Mouse (Mus musculus): ENCODE results near the gene Fblim1. TPM values are rescaled to one million over a fixed set of nuclear protein-coding genes. Genes with fewer than 3 reads are reported as not detected.
A peak's percentile ranks its signal among the peaks of the same experiment; 100 is the strongest.

The Fblim1 gene
- polyA plus RNA-seq, 1 experiment from 2014 or later = 65.4 TPM

GRCm38 (mm10) chr4:141537226-141537610, 68.7 kb downstream of the Fblim1 start:
- no peaks in the 10 kb centered on the region for H3K9me3 ChIP-seq
- H3K9ac ChIP-seq (replicated peaks) = peak overlapping the region; percentile 97
- ATAC-seq (ENCODE audit: insufficient number of reproducible peaks, insufficient read depth, low FRiP score, low TSS enrichment, low read depth) = no peak
- under 1% methylated on average over 14 of the region's 14 CpGs for WGBS
- peak overlapping the region; percentile 97 for H3K4me3 ChIP-seq (replicated peaks)
- H3K4me2 ChIP-seq = peak overlapping the region; percentile 95
- H3K36me3 ChIP-seq = no peaks in the 10 kb centered on the region
- H3K27me3 ChIP-seq = no peaks in the 10 kb centered on the region
- peaks cover 23% of the 10 kb centered on the region for H3K4me1 ChIP-seq (replicated peaks)
- H3K27ac ChIP-seq = peak overlapping the region; percentile 86

- H3K9ac ChIP-seq (replicated peaks) = peak overlapping the region; percentile 97
- peak overlapping the region; percentile 95 for H3K4me2 ChIP-seq
- H3K4me1 ChIP-seq (replicated peaks) = peaks cover 23% of the 10 kb centered on the region
- H3K4me3 ChIP-seq (replicated peaks) = peak overlapping the region; percentile 97
- no peaks in the 10 kb centered on the region for H3K36me3 ChIP-seq
- peak overlapping the region; percentile 86 for H3K27ac ChIP-seq
- no peaks in the 10 kb centered on the region for H3K9me3 ChIP-seq
- peak; percentile 16; the same call in 1 of the 2 replicates for ATAC-seq (ENCODE audit: insufficient number of reproducible peaks, insufficient read depth, low FRiP score, low TSS enrichment, low read depth)
- no peaks in the 10 kb centered on the region for H3K27me3 ChIP-seq
- WGBS = under 1% methylated on average over 61 of the region's 61 CpGs
These were observed 69.3 kb downstream of the Fblim1 start for GRCm38 (mm10) chr4:141536291-141537225.

- H3K9me3 ChIP-seq = no peaks in the 10 kb centered on the region
- H3K9ac ChIP-seq (replicated peaks) = no peak overlapping the region
- H3K4me2 ChIP-seq = peak overlapping the region; percentile 95
- no peaks in the 10 kb centered on the region for H3K36me3 ChIP-seq
- 32% methylated on average over 10 of the region's 11 CpGs for WGBS
- peaks cover 23% of the 10 kb centered on the region for H3K4me1 ChIP-seq (replicated peaks)
- H3K27ac ChIP-seq = no peak overlapping the region
- H3K4me3 ChIP-seq (replicated peaks) = peak overlapping the region; percentile 97
- no peak for ATAC-seq (ENCODE audit: insufficient number of reproducible peaks, insufficient read depth, low FRiP score, low TSS enrichment, low read depth)
- no peaks in the 10 kb centered on the region for H3K27me3 ChIP-seq
These were observed 70.8 kb downstream of the Fblim1 start for GRCm38 (mm10) chr4:141534947-141535680.

- peaks cover 5% of the 10 kb centered on the region; the same call in 1 of the 2 replicates for H3K36me3 ChIP-seq
- no peak overlapping the region for H3K27ac ChIP-seq
- no peak overlapping the region for H3K4me3 ChIP-seq (replicated peaks)
- H3K27me3 ChIP-seq = no peaks in the 10 kb centered on the region
- H3K9me3 ChIP-seq = no peaks in the 10 kb centered on the region
- no peak overlapping the region for H3K4me2 ChIP-seq
- no peak overlapping the region for H3K9ac ChIP-seq (replicated peaks)
- peaks cover 19% of the 10 kb centered on the region for H3K4me1 ChIP-seq (replicated peaks)
- WGBS = 72% methylated on average over 15 of the region's 15 CpGs
- no peak for ATAC-seq (ENCODE audit: insufficient number of reproducible peaks, insufficient read depth, low FRiP score, low TSS enrichment, low read depth)
These were observed 74.9 kb downstream of the Fblim1 start for GRCm38 (mm10) chr4:141530979-141531378.

GRCm38 (mm10) chr4:141528938-141529337, 77.0 kb downstream of the Fblim1 start:
- H3K4me3 ChIP-seq (replicated peaks) = no peak overlapping the region
- no peak overlapping the region for H3K9ac ChIP-seq (replicated peaks)
- no peak for ATAC-seq (ENCODE audit: insufficient number of reproducible peaks, insufficient read depth, low FRiP score, low TSS enrichment, low read depth)
- H3K4me1 ChIP-seq (replicated peaks) = peaks cover 6% of the 10 kb centered on the region; the same call in 1 of the 2 replicates
- 90% methylated on average over 11 of the region's 11 CpGs for WGBS
- H3K4me2 ChIP-seq = no peak overlapping the region
- no peaks in the 10 kb centered on the region for H3K9me3 ChIP-seq
- peaks cover 5% of the 10 kb centered on the region; the same call in 1 of the 2 replicates for H3K36me3 ChIP-seq
- no peaks in the 10 kb centered on the region for H3K27me3 ChIP-seq
- H3K27ac ChIP-seq = no peak overlapping the region

- Histone ChIP-seq H3K36me3 (peaks cover 6% of the 10 kb centered on the region), H3K4me2 (no peak overlapping the region), H3K4me3 (replicated peaks) (no peak overlapping the region), H3K27ac (no peak overlapping the region), H3K27me3 (no peaks in the 10 kb centered on the region), H3K9ac (replicated peaks) (no peak overlapping the region), H3K9me3 (no peaks in the 10 kb centered on the region), H3K4me1 (replicated peaks) (0 out of 2 replicates have a peak, but pooled peaks cover 7% of the 10 kb centered on the region)
- no peak for ATAC-seq (ENCODE audit: insufficient number of reproducible peaks, insufficient read depth, low FRiP score, low TSS enrichment, low read depth)
- 81% methylated on average over 7 of the region's 7 CpGs for WGBS
These were observed 78.8 kb downstream of the Fblim1 start for GRCm38 (mm10) chr4:141526936-141527650.

Other genes with a start within 250 kb of the Fblim1 start
- gene Fam131c, start 237.9 kb downstream of the Fblim1 start, polyA plus RNA-seq (2016; fragmentation: Nextera tagmentation; extraction: Ambion mirVana) = 0.43 and 0.63 TPM in 2 replicates
- gene Clcnka, start 207.4 kb downstream of the Fblim1 start, polyA plus RNA-seq (2016; fragmentation: Nextera tagmentation; extraction: Ambion mirVana) = 0.46 and 0.51 TPM in 2 replicates
- not detected in 2 replicates for gene Clcnkb, start 190.1 kb downstream of the Fblim1 start, polyA plus RNA-seq (2016; fragmentation: Nextera tagmentation; extraction: Ambion mirVana)
- 0.08 TPM in 1 of 2 replicates, not detected in the other for gene Hspb7, start 185.3 kb downstream of the Fblim1 start, polyA plus RNA-seq (2016; fragmentation: Nextera tagmentation; extraction: Ambion mirVana)
- gene Srarp, start 170.0 kb downstream of the Fblim1 start, polyA plus RNA-seq (2016; fragmentation: Nextera tagmentation; extraction: Ambion mirVana) = not detected in 2 replicates
- 59.0 and 61.1 TPM in 2 replicates for gene Zbtb17, start 161.4 kb downstream of the Fblim1 start, polyA plus RNA-seq (2016; fragmentation: Nextera tagmentation; extraction: Ambion mirVana)
- 14.1 and 16.6 TPM in 2 replicates for gene Spen, start 67.5 kb downstream of the Fblim1 start, polyA plus RNA-seq (2016; fragmentation: Nextera tagmentation; extraction: Ambion mirVana)
- 0.80 and 0.87 TPM in 2 replicates for gene Tmem82, start 12.5 kb upstream of the Fblim1 start, polyA plus RNA-seq (2016; fragmentation: Nextera tagmentation; extraction: Ambion mirVana)
- gene Slc25a34, start 17.7 kb upstream of the Fblim1 start, polyA plus RNA-seq (2016; fragmentation: Nextera tagmentation; extraction: Ambion mirVana) = not detected in 2 replicates
- 7.4 and 8.3 TPM in 2 replicates for gene Plekhm2, start 58.8 kb upstream of the Fblim1 start, polyA plus RNA-seq (2016; fragmentation: Nextera tagmentation; extraction: Ambion mirVana)
- gene Rsc1a1, start 79.5 kb upstream of the Fblim1 start, polyA plus RNA-seq (2016; fragmentation: Nextera tagmentation; extraction: Ambion mirVana) = 1.8 TPM in 1 of 2 replicates, not detected in the other
- gene Ddi2, start 117.3 kb upstream of the Fblim1 start, polyA plus RNA-seq (2016; fragmentation: Nextera tagmentation; extraction: Ambion mirVana) = 31.1 and 32.2 TPM in 2 replicates
- not detected in 2 replicates for gene Agmat, start 140.6 kb upstream of the Fblim1 start, polyA plus RNA-seq (2016; fragmentation: Nextera tagmentation; extraction: Ambion mirVana)
- 3.4 and 4.0 TPM in 2 replicates for gene Dnajc16, start 184.8 kb upstream of the Fblim1 start, polyA plus RNA-seq (2016; fragmentation: Nextera tagmentation; extraction: Ambion mirVana)
- gene Casp9, start 187.5 kb upstream of the Fblim1 start, polyA plus RNA-seq (2016; fragmentation: Nextera tagmentation; extraction: Ambion mirVana) = 18.7 and 22.6 TPM in 2 replicates
- gene Cela2a, start 220.1 kb upstream of the Fblim1 start, polyA plus RNA-seq (2016; fragmentation: Nextera tagmentation; extraction: Ambion mirVana) = not detected in 2 replicates
- not detected in 2 replicates for gene Ctrc, start 240.3 kb upstream of the Fblim1 start, polyA plus RNA-seq (2016; fragmentation: Nextera tagmentation; extraction: Ambion mirVana)